Mouse (Mus musculus) gonadal fat pad, adult 2 months (tissue): ENCODE measurements around the gene Col4a6. TPM values are rescaled to one million over a fixed set of nuclear protein-coding genes. Genes with fewer than 3 reads are reported as not detected.

Experiments used
- DNase-seq: peaks from one replicate; pipeline ENCODE4 v3.0.0-alpha.2; 2012; ENCODE audit warnings: low read depth
- polyA plus RNA-seq: library from polyadenylated mRNA; depleted of rRNA; stranded (reverse); fragments of >200 nt; gene quantifications from 2 replicates; pipeline ENCODE4 v1.2.3, GENCODE M21; 2012; rRNA removed

Gene Col4a6
- polyA plus RNA-seq = 8.0 and 9.4 TPM in 2 replicates

DNA sequence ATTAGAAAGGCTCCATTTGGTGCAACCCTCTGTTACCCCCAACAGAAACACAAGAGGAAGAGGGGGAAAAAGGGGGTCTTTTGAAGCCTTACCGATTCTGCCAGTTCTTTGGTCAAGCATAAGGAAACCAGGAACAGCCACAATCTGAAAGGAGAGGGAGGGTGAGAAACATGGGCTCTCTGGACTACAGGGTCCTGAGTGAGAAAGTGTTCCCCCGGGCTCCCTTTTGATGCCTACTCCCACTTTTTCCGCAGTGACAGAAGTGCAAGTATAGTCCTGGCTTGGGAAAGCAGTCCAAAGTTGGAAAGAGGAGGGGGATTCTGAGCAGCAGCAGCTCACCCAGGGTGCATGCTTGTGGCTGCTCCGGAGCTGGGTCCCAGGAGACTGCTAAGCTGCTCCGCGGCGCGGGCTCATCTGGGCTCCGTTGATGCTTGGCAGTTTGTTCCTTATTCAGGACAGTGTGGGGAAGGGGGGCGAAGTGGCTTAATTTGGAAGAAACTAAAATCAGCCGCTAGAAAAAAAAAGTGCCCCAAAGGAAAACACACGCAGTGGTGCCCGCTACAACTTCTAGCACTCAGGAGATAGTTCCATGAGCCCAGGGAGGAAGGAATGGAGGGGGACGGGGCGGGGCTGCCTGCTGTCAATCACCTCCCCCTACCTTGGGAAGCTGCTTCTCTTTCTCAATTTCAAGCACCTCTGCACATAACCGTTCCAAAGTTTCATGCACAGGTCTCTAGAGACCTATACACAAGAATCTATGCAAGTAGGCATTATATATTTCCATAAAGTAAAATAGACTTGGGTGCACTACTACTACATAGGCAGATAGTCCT lies at the start of gene Col4a6:
Gene Col4a6, minus strand, starts transcription at position 607 of the 833 bp plus-strand sequence.
- no peak for DNase-seq

DNA sequence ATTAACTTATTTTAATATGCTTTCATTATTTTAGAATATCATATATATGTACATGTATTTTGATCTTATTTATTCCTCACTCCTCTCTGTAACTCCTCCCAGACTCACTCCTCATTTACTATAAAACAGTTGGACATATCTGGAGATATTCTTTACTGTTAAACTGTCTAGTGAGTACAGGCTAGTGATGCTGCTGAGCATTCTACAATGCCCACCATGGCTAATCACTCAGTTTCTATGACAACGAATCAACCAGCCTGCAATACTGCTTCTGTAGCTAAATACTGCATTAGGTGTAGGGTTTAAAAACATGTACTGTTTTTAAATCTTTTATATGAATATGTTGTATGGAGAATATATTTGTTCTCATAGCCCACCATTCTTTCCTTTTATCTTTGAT lies 29.2 kb upstream of the Col4a6 start:
- no peak for DNase-seq

DNA sequence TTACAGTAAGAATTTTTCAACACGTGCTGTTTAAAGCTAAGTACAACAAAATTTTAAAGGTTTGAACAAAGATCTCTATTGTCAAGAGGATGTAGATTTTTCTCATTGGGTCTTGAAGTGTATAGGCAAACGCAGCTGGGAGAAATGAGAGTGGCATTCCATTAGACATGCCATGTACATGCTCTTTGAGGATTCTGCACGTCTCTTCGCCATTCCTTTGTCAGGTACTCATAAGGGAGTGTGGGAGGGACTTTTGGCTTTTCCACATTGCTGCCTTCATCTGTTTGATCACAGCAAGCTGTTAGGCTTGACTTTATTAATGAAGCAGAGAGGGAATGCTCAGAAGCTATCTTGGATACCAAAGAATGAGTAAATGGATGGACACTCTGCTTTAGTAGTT lies 20.7 kb upstream of the Col4a6 start:
- DNase-seq = no peak

DNA sequence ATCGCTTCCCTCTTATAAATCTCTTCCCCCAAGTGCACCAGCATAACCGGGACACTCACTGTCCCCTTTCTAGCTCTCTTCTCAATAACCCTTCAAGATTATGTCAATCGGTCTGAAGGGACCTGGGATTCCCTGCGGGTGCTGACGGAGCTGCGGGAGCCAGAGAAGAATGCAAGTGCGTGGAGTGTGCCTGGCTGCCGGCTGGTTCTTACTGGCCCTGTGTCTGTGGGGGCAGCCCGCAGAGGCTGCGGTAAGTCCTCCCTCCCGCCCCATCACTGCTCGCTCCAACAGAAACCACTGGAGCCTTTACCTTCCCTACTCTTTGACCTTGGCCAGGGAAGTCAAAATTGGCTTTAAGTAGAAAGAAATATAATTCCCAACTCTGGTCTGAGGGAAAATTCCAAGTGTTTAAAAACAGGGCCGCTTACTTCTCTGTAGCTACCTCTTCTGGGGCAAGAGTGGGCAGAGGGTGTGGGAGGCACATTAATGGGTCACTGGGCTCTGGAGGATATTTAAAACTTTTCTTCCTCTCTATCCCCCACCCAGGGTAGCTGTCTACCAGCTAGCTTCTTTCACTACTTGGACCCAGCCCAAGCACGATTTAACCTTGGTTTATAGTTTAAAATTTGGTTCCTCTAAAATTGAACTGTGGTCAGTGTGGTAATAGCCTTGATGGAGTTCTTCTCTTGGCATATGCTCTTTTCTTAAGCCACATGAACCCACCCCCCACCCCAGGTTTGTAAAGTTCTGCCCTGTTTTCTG lies 1.9 kb upstream of the Col4a6 start:
- DNase-seq = no peak

DNA sequence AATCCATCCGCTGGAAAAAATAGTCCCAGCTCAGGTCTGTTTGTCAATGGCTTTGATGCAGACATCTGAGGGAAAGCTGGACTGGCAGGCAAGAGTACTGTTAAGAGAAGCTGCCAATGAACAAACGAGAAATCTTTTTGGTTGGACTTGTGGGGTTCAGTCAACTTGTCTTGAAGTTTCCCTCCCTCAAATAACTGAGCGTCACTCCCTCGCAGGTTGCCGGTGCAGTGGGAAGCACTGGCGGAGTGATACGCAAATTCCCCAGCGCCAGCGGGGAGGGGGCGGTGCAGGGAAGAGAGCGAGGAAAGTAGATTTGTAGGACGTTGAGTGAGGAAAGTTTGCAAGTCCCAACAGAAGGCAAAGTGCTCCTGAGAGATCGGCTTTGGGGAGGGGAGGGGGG lies 1.2 kb upstream of the Col4a6 start, which contains the start of gene Col4a5:
Gene Col4a5, plus strand, starts transcription at position 276 of the 400 bp plus-strand sequence.
- no peak for DNase-seq

DNA sequence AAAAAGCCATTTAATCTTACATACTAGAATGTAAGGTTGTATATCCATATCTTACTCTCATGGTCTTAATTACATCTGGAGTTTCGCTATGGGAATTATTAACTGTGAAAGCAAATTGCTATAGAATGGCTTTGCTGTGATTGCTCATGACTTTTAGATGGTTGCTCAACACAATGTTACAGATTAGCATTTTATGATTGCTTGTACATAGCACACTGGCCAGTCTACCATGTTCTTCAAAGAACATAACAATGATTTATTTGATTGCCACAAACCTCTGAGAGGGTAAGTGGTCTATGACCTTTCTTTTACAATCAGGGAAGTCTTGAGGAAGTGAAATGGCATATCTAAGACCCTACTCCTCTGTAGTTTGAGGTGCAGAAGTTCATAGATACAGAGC lies 25.9 kb downstream of the Col4a6 start:
- DNase-seq = no peak

DNA sequence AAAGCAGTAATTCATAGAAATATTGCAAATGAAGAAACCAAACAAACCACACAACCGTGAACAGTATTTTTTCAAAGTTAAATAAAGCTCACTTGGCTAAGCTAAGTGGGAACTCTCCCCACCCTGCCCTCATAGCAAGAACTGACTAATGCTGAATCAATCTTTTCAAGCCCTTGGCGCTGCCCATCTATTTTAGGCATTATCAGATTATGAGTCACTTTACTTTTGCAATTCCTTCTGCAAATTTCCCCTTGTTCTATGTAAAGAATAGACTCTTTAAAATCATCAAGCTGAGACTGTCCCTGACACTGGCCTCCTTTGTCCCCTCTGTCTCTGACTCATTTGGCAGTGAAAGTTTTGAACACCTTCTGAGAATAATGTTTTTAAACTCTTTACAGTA lies 34.5 kb downstream of the Col4a6 start:
- DNase-seq = no peak

DNA sequence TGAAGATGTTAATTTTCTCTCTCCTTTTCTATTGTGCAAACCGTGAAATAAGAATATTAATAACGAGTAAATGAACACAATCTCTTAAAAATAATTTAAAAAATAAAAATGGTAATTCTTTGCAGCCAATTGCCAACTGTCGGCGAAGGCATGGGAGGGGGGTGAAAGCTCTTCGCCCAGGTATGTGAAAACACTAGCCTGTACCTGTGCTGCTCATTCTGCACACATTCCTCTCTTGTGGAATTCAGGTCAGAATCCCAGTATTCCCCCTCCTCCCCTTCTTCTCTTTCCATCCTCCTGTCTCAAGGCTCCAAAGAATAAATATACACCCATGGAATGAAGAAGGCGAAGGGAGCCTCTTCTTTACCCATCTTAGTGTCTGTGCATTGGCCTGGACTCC lies 37.1 kb downstream of the Col4a6 start:
- no peak for DNase-seq

DNA sequence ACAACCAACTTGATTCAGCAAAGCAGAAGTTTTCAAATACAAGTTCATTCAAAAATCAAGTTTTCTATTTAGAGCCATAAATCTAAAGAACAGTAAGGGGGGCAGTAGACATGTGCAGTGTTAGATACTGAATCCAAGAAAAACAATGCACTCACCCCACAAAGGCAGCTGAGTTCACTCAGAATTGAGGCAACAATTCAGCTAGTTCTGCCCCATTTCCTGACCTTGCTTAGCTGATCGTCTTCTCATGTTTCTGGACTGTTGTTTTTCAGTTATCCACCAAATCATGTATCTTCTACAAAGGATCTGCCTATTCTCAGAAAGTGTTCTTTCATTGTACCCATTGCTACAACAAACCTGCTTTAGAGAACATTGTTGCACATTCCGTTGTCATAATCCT lies 58.6 kb downstream of the Col4a6 start:
- no peak for DNase-seq

DNA sequence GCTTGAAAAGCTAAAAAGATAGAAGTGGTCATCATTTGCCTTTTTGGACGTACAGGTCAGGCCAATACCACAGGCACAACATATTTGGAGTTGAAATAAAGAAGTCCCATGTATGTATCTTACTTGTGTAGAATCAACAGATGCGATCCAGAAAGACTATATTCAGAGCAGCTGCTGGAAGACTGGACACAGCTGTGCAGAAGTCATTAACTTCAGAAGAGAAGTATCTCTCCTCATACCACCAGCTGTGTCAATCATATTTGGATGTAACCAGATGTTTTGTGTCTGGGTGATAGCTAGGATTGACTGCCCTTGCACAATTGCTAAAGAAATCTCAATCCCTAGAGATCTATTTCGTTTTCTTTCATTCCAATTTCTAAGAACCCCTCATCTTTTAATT lies 77.6 kb downstream of the Col4a6 start:
- DNase-seq = no peak

DNA sequence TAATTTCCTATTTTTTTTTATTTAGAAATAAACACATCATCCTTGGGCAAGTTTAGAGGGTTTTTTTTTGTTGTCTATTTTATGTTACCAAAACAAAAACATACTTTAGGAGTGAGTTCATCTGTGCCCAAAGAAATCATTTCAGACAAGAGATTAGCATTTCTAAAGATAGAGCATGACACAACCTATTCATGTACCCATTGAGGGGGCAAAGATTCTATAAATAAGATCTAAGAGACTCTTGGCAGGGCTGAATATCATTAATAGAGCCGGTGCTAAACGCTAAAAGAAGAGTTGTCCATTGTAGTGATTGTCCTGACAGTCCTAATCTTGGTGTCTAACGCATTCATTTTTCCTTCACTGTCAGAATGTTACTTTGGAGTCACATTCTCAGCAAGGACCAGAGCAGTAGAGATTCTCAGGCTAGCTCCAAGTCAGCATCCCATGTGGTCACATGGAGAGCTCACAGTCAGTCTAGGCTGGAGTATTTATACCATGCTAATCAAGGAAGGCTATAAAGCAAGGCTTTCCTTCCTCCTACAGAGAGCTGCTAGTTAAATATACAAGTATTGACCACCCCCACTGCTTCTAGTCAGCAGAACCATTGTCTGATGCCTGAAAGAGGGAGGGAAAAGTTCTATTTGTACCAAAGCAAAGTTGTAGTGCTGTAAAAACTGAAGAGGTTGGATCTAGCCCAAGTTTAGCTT lies 88.3 kb downstream of the Col4a6 start:
- DNase-seq = no peak

DNA sequence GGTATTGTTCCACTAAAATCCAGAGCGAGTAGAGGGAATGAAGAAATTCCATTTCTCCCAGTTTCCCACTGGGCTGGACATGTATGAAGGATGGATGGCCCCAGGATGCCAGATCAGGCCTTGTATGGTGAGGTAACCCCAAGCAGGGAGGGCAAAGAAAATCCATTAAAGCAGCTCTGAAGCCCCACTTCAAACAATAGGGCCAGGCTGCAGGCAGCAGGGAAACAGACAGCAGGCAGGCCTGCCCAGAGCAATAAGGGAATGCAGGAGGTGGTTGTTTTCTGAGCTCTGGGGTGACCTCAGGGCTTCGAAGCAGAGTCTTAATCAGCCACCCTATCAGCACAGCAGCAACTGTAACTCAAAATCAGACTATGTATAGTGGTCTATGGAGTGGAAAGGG lies 89.2 kb downstream of the Col4a6 start:
- no peak for DNase-seq

DNA sequence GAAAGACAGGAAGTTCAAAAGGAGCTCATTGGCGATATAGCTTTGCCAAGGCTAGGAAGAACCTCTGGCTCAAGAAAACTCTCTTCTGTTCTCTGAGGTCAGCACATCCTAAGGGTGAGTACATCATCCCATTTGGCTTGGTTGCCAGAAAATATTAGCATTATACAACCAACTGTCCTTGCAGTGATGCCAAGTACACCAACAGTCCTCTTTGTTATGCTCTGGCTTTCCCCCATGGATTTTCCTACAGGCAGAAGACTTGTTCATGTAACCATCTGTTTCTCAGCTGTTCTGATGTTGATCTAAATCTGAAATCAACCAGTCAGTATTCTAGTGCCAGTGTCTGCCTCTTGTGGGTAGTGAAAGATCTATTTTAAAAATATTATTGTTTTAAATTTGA lies 103.6 kb downstream of the Col4a6 start:
- DNase-seq = no peak

DNA sequence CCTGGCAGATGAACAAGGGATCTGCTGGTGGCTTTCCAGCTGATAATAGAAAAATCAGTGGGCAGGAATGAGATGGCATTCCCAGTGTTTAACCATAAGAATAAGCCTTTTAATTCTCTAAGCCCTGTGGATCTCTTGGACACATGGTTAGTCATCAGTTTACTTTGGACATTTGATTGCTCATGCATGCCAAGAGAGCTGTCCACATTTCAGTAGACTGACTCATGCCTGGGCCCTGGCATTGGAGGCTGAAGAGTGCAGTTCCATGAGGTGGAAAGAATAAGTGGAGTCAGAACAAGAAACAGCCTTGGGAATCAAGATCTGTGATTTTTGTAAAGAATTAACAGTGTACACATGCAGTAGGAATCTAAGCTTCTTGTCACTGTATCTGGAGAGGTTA lies 110.5 kb downstream of the Col4a6 start:
- DNase-seq = peak; percentile 30

DNA sequence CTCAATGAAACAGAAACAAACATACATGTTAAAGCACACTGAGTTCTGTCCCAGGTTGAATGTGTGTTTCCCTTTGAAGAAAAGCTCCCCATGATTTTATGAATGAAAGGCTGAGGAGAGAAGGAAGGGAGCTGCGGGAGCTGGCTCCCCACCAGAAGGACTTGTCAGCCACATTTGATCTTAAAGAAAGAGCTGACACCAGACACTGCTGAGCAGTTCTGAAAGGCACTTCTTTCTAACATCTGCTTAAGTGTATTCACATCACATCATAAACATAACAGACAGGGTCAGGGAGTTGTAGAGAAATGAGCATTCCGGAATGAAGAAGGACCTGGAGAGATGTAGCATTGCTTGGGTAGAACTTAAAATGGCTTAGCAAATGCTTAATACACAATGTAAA lies 132.5 kb downstream of the Col4a6 start:
- DNase-seq = no peak

DNA sequence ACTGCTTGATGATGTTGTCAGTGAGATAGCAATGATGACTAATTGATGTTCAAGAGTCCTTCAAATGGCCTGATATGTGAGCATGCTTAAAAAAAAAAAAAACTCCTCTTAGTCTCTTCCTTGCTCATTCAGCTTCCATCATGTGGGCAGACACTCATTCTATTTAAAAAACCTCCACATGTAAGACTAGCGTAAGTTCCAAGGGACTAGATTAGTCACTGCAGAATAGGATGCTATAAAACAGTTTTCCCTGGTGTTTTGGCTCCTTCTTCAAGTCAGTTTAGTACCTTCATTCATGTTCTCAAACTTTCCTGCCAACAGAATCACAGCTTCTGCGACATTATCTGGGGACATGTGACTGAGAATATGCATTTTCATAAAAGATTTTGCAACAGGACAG lies 145.8 kb downstream of the Col4a6 start:
- no peak for DNase-seq

DNA sequence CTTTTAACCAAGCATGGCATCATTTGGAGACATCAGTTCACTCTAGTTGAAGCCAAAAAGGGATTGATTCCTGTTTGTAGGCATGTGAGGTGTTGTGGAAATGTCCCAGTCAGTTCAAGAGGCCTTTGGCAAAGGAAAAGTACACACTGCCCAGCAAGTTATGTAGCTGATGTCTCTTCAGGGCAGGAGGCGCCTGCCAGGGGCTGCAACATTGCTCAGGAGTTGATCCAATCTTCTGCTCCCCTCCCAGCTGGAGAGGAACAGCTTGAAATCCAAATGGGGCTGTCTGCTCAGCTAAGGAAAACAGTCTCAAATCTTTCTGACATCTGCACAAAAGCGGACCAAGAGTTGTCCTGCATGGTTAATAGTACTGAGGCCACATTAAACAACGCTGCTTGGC lies 149.7 kb downstream of the Col4a6 start:
- no peak for DNase-seq

DNA sequence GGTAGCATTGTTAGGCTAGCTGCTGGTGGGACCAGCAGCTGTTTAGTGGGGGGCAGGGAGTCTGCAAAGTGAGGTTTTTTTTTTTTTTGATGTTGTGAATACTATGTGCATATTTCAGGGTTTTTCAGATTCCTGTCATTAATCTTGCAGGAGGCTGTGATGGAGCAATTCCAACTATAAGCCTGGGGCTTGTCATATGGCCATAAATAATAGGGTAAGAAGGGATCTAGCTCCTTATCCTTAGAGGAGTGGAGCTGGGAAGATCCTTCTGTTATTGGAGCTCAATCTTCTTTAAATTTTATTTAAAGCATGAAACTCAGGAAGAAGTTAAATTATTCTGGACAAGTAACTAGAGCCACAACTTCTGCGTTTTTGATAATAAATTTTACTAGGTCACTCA lies 157.7 kb downstream of the Col4a6 start:
- DNase-seq = no peak

DNA sequence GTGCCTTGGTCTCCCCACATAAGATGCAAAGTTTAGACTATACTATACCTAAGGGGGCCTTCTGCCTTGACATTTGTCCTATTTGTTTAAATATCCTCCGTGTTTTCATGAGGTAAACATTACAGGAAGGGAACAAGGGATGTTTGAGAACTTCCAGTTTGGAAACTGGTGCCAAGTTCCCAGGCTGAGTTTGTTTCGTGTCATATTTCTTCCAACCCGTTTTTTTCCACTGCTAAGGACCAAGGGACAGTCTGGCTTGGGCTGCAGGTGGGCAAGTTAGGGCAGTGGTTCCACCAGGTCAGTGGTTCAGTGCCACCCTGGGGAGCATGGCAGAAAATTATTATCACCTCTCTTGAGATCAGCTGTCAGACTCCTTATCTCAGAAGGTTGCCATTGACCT lies 158.1 kb downstream of the Col4a6 start:
- DNase-seq = no peak

DNA sequence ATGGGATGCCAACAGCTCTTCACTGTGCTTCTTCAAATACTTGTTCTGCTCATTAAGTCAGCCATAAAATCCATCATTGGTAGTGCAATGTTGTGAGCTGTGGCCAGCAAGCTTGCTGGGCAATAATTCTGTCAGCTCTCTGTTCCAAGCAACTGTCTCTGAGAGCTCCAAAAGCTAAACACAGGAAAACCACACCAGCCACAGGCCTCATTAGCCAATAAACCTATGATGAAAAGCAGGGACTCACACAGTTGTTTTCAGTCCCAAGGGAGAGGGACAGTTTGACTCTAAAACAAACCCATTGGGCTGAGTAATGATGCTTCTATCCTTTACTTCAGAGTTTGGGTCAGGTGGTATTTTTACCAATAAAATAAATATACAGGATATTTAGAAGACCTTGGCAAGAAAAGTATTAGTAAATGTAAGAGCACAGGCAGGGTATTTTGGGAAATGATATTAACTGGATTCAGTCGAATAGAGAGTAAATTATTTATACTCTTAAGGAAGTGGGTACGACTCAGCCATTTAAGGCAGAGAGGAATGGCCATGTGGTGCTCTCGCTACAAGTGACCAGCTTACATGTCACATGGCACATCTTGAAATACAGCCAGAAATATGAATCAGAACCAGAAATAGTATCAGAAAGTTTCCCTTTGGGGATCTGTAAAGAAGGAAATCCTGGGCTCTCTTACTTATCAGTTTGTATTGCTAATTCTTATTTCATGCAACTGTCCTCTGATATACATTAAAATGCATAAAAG lies 181.0 kb downstream of the Col4a6 start:
- DNase-seq = no peak

DNA sequence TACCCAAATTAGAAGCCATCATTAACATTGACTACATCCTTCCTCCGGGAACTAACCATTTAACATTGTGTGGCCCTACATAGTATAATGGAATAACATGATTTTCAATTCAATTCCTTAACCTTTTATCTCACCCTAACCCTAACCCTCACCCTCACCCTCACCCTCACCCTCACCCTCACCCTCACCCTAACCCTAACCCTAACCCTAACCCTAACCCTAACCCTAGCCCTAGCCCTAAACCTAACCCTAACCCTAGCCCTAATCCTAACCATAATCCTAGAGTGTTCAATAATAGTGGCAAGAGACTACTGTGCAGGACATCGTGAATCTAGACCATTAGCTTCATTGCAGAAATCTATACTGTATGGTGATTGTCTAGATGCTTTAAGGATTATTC lies 197.5 kb downstream of the Col4a6 start:
- DNase-seq = no peak

DNA sequence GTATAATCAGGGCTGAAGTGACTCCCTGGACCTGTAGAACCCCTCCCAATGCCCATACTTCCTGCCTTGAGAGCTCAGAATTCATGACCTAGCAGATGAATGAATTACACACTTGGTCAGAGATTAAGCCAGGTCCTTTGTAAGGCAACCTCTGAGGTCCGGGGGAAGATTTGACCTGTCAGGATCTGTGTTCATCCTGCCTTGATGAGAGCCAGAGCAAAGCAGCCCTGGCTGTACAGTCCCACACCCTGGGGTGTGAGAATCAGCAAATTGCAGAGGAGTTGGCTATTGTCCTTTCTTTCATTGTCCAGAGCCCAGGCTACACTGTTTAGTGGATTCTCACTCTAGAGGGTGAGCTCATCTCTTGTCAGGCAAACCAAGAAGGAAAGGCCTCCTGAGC lies 207.9 kb downstream of the Col4a6 start:
- DNase-seq = no peak
